Mouse (Mus musculus) embryonic fibroblast, embryonic 13.5 days (primary cell): ENCODE results near the gene Efcab11. TPM values are rescaled to one million over a fixed set of nuclear protein-coding genes. Genes with fewer than 3 reads are reported as not detected.

ENCODE experiments used
- H3K27ac ChIP-seq: 2 replicates; pipeline ENCODE4 v1.5.1; 2012; ENCODE audit warnings: low read length, control low read depth, inconsistent platforms; ENCODE audit not compliant: insufficient read depth
- H3K4me1 ChIP-seq: 2 replicates; pipeline ENCODE4 v1.6.1; 2011; ENCODE audit warnings: low read length; ENCODE audit not compliant: control insufficient read depth, insufficient read depth
- H3K4me3 ChIP-seq: 2 replicates; pipeline ENCODE4 v1.5.1; 2011; ENCODE audit warnings: mild to moderate bottlenecking, control low read depth, low read length; ENCODE audit not compliant: insufficient read depth
- CTCF ChIP-seq: IDR thresholded peaks from 2 replicates; pipeline ENCODE4 v1.5.1; 2011; ENCODE audit warnings: mild to moderate bottlenecking, control low read depth, low read length, moderate library complexity, borderline replicate concordance; ENCODE audit not compliant: insufficient read depth
- POLR2A ChIP-seq: IDR thresholded peaks from 2 replicates; pipeline ENCODE4 v1.6.1; 2011; ENCODE audit warnings: low read depth, mild to moderate bottlenecking, control low read depth, low read length, moderate library complexity
- polyA plus RNA-seq: library from polyadenylated mRNA; stranded (reverse); fragments of >200 nt; gene quantifications from 2 replicates; pipeline ENCODE4 v1.2.4, GENCODE M21; 2011; ENCODE audit warnings: low read depth; ENCODE audit not compliant: missing spikeins, insufficient read length

The Efcab11 gene
- polyA plus RNA-seq, 1 experiment = 5.8 TPM

- H3K27ac ChIP-seq = no peak overlapping the region
- no peaks in the 10 kb centered on the region for H3K4me1 ChIP-seq
- no peak overlapping the region for H3K4me3 ChIP-seq
- TF ChIP-seq CTCF (no peak), POLR2A (no peak)
Measured at GRCm38 (mm10) chr12:99654991-99655880, 229.0 kb downstream of the Efcab11 start.

GRCm38 (mm10) chr12:99652459-99652858, 231.8 kb downstream of the Efcab11 start:
- no peak overlapping the region for H3K27ac ChIP-seq
- H3K4me3 ChIP-seq = no peak overlapping the region
- H3K4me1 ChIP-seq = no peaks in the 10 kb centered on the region
- TF ChIP-seq CTCF (no peak), POLR2A (no peak)

- no peak overlapping the region for H3K27ac ChIP-seq
Measured at GRCm38 (mm10) chr12:99649732-99650131, 234.5 kb downstream of the Efcab11 start.

DNA sequence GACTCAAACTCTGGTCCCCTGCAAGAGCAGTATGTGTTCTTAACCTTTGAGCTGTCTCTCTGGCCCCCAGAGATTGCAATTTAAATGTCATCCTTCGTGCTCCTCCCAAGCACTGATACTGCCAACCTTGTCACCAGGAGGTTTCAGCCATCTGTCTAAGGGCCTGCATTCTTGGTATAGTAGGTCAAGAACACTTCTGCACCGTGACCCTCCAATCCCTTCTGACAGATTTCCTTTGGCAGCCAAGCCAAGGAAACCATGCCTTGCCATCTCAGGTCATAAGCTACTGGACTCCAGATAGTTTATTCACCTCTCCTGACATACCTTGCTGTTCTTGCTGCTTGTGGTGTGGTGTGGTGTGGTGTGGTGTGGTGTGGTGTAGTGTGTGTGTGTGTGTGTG, 235.5 kb downstream of the Efcab11 start:
- no peak for TF ChIP-seq POLR2A
- TF ChIP-seq CTCF = no peak
- H3K27ac ChIP-seq = no peak overlapping the region
- no peak overlapping the region for H3K4me3 ChIP-seq
- no peaks in the 10 kb centered on the region for H3K4me1 ChIP-seq

More at GRCm38 (mm10) chr12:99649732-99650131, 234.5 kb downstream of the Efcab11 start:
- no peak overlapping the region for H3K4me3 ChIP-seq
- H3K4me1 ChIP-seq = no peaks in the 10 kb centered on the region
- no peak for TF ChIP-seq POLR2A
- TF ChIP-seq CTCF = no peak

DNA sequence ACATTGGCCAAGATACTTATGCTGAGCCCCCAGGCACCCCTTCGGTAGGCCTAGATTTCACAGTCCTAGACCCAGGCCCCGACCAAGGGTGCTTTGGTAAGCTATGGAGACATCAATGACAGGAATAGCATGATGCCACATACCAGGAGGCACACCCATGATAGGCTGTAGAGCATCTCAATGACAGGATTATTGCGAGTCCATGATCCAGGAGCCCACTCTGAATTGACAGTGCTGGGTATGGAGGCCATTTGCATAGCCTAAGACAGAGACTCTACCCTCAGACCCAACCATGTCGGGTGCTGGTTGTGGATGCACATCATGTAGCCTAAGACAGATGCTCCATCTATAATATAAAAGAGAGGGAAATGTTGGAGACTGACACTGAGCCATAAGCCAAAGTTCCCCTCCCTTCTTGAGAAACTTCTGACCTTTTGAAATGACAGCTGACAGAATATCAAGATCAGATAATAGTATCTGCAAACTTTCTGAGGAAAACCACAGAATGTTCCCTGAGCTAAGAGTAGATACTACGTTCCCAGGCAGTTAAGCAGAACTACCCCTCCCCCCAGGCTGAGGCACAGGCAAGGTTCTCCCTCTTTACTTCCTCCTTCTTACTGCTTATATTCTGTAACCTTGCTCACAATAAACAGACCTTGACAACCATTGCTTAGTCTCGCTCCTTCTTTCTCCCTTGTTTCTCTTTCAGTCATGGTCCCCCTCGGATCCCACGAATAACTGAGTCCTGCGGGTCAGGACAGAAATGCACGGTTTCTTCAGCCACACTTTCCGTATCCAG, 237.5 kb downstream of the Efcab11 start:
- Histone ChIP-seq H3K4me1 (no peaks in the 10 kb centered on the region), H3K4me3 (no peak overlapping the region), H3K27ac (no peak overlapping the region)
- TF ChIP-seq CTCF (no peak), POLR2A (no peak)

GRCm38 (mm10) chr12:99645418-99645817, 238.8 kb downstream of the Efcab11 start:
- H3K4me3 ChIP-seq = no peak overlapping the region
- TF ChIP-seq CTCF (no peak), POLR2A (no peak)
- H3K27ac ChIP-seq = no peak overlapping the region
- 0 out of 2 replicates have a peak, but pooled peaks cover 2% of the 10 kb centered on the region for H3K4me1 ChIP-seq

DNA sequence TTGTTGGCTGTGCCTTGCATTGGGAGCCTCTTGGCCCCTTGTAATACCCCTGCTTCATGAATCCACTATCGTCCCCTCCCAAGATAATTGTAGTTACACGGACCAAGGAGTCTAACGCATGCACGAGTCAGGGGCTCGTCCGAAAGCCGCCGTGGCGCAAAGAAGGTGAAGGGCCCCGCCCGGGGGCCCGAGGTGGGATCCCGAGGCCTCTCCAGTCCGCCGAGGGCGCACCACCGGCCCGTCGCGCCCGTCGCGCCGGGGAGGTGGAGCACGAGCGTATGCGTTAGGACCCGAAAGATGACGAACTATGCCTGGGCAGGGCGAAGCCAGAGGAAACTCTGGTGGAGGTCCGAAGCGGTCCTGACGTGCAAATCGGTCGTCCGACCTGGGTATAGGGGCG, 239.3 kb downstream of the Efcab11 start:
- no peak overlapping the region for H3K27ac ChIP-seq

More for the DNA sequence above, 239.3 kb downstream of the Efcab11 start:
- Histone ChIP-seq H3K4me3 (no peak overlapping the region), H3K4me1 (peaks cover 5% of the 10 kb centered on the region; the same call in 1 of the 2 replicates)
- TF ChIP-seq POLR2A = no peak
- no peak for TF ChIP-seq CTCF

Other genes starting within 250 kb of the Efcab11 start
- 23.6 and 24.8 TPM in 2 replicates for gene Tdp1, start 78 bp upstream of the Efcab11 start, polyA plus RNA-seq
- gene Kcnk13, start 80.1 kb upstream of the Efcab11 start, polyA plus RNA-seq = not detected in 2 replicates
- 275 and 290 TPM in 2 replicates for gene Psmc1, start 225.7 kb upstream of the Efcab11 start, polyA plus RNA-seq